8 mouse cellular contexts compared by ENCODE assay signal in genomic region chr1:184771202-184771890, GRCm38 (mm10). TPM values are rescaled to one million over a fixed set of nuclear protein-coding genes. Genes with fewer than 3 reads are reported as not detected.
DNase-seq lines count a peak whose midpoint lies in the region; ATAC-seq and TF ChIP-seq lines count a peak whose summit lies in the region.

No protein-coding gene starts in this region.

- TF ChIP-seq EP300 in stomach, postnatal 0 days (optimal IDR thresholded peaks at IDR 0.05), result no peak

- peak; percentile 77 for DNase-seq in brain, embryonic 14.5 days (ENCODE audit: low read depth)
- DNase-seq in kidney, postnatal 0 days (ENCODE audit: low spot score), result peak; percentile 88
- DNase-seq in liver, embryonic 13.5 days, result peak; percentile 55
- peak; percentile 82 for DNase-seq in neural tube, embryonic 11.5 days (ENCODE audit: low spot score)
- DNase-seq in stomach, postnatal 0 days (ENCODE audit: low spot score), result peak; percentile 76

- peak overlapping the region; percentile 65 for H3K4me2 ChIP-seq in heart, embryonic 13.5 days
- peak overlapping the region; percentile 8; the same call in 1 of the 2 replicates for H3K4me2 ChIP-seq in kidney, postnatal 0 days (ENCODE audit: low read length)
- H3K4me2 ChIP-seq in liver, embryonic 13.5 days, result peak overlapping the region; percentile 36; the same call in 1 of the 2 replicates
- H3K4me2 ChIP-seq in neural tube, embryonic 11.5 days (ENCODE audit: low read depth), result no peak overlapping the region
- no peak overlapping the region for H3K4me2 ChIP-seq in stomach, postnatal 0 days (replicated peaks; ENCODE audit: low read depth)

- peak overlapping the region; percentile 64 for H3K9ac ChIP-seq in heart, embryonic 13.5 days
- no peak overlapping the region for H3K9ac ChIP-seq in kidney, postnatal 0 days (ENCODE audit: low read depth, low read length)
- H3K9ac ChIP-seq in liver, embryonic 13.5 days, result no peak overlapping the region
- H3K9ac ChIP-seq in neural tube, embryonic 11.5 days (ENCODE audit: low read length), result no peak overlapping the region
- no peak overlapping the region for H3K9ac ChIP-seq in stomach, postnatal 0 days (ENCODE audit: low read length)

- H3K36me3 ChIP-seq in C2C12 (ENCODE audit: control insufficient read depth, insufficient read depth), result no peaks in the 10 kb centered on the region
- H3K36me3 ChIP-seq in heart, embryonic 13.5 days, result no peaks in the 10 kb centered on the region
- H3K36me3 ChIP-seq in kidney, postnatal 0 days (ENCODE audit: insufficient read depth, low read length), result no peaks in the 10 kb centered on the region
- no peaks in the 10 kb centered on the region for H3K36me3 ChIP-seq in liver, embryonic 13.5 days
- H3K36me3 ChIP-seq in neural tube, embryonic 11.5 days (ENCODE audit: control insufficient read depth, insufficient read depth, low read length), result no peaks in the 10 kb centered on the region
- no peaks in the 10 kb centered on the region for H3K36me3 ChIP-seq in stomach, postnatal 0 days (ENCODE audit: control insufficient read depth, insufficient read depth, low read length)

- no peaks in the 10 kb centered on the region for H3K79me3 ChIP-seq in C2C12 (ENCODE audit: low read depth)

- no peak overlapping the region for H3K4me3 ChIP-seq in C2C12 (ENCODE audit: insufficient read depth, poor library complexity, severe bottlenecking)
- peak overlapping the region; percentile 32 for H3K4me3 ChIP-seq in heart, embryonic 13.5 days
- no peak overlapping the region for H3K4me3 ChIP-seq in kidney, postnatal 0 days (replicated peaks; ENCODE audit: low read depth, low read length)
- no peak overlapping the region for H3K4me3 ChIP-seq in liver, embryonic 13.5 days (replicated peaks)
- H3K4me3 ChIP-seq in neural tube, embryonic 11.5 days (ENCODE audit: low read depth, low read length), result no peak overlapping the region
- no peak overlapping the region for H3K4me3 ChIP-seq in stomach, postnatal 0 days (ENCODE audit: low read depth, low read length)

- H3K4me1 ChIP-seq in heart, embryonic 13.5 days, result peaks cover 16% of the 10 kb centered on the region
- H3K4me1 ChIP-seq in kidney, postnatal 0 days (replicated peaks; ENCODE audit: insufficient read depth, low read length), result 0 out of 2 replicates have a peak, but pooled peaks cover 4% of the 10 kb centered on the region
- peaks cover 11% of the 10 kb centered on the region for H3K4me1 ChIP-seq in liver, embryonic 13.5 days (replicated peaks)
- H3K4me1 ChIP-seq in neural tube, embryonic 11.5 days (ENCODE audit: control insufficient read depth, insufficient read depth, low read length), result no peaks in the 10 kb centered on the region
- H3K4me1 ChIP-seq in stomach, postnatal 0 days (replicated peaks; ENCODE audit: control insufficient read depth, insufficient read depth), result no peaks in the 10 kb centered on the region

- no peak for TF ChIP-seq POLR2A in brain, embryonic 14.5 days (IDR thresholded peaks at IDR 0.05; ENCODE audit: borderline replicate concordance, extremely low read depth, insufficient read depth, insufficient read length, poor library complexity, severe bottlenecking)

- H3K27ac ChIP-seq in heart, embryonic 13.5 days (replicated peaks), result peak overlapping the region; percentile 61; the same call in 1 of the 2 replicates
- H3K27ac ChIP-seq in kidney, postnatal 0 days, result 0 out of 2 replicates have a peak overlapping the region, but pooled peaks have one; percentile 11
- H3K27ac ChIP-seq in liver, embryonic 13.5 days, result peak overlapping the region; percentile 39; the same call in 1 of the 2 replicates
- no peak overlapping the region for H3K27ac ChIP-seq in neural tube, embryonic 11.5 days (ENCODE audit: low read depth, low read length)
- no peak overlapping the region for H3K27ac ChIP-seq in stomach, postnatal 0 days (replicated peaks)

- TF ChIP-seq CTCF in C2C12 (IDR thresholded peaks at IDR 0.05; ENCODE audit: control insufficient read depth, insufficient read depth, insufficient read length), result peak; percentile 5
- peak; percentile 77 for TF ChIP-seq CTCF in brain, embryonic 14.5 days (IDR thresholded peaks at IDR 0.05; ENCODE audit: borderline replicate concordance, extremely low read depth, insufficient read depth, insufficient read length)
- peak; percentile 90 for TF ChIP-seq CTCF in kidney, postnatal 0 days (IDR thresholded peaks at IDR 0.05; ENCODE audit: low read depth)
- peak; percentile 86 for TF ChIP-seq CTCF in stomach, postnatal 0 days (IDR thresholded peaks at IDR 0.05; ENCODE audit: low read depth)

- no peaks in the 10 kb centered on the region for H3K9me3 ChIP-seq in heart, embryonic 13.5 days
- no peaks in the 10 kb centered on the region for H3K9me3 ChIP-seq in kidney, postnatal 0 days (replicated peaks; ENCODE audit: low read length)
- H3K9me3 ChIP-seq in liver, embryonic 13.5 days (replicated peaks), result no peaks in the 10 kb centered on the region
- no peaks in the 10 kb centered on the region for H3K9me3 ChIP-seq in neural tube, embryonic 11.5 days (ENCODE audit: control insufficient read depth, low read length)
- H3K9me3 ChIP-seq in stomach, postnatal 0 days (ENCODE audit: control insufficient read depth, low read length), result no peaks in the 10 kb centered on the region

- H3ac ChIP-seq in C2C12 (ENCODE audit: control insufficient read depth, insufficient read length, low read depth), result no peak overlapping the region

- no peaks in the 10 kb centered on the region for H3K79me2 ChIP-seq in C2C12 (ENCODE audit: control insufficient read depth, insufficient read depth)

- 6% methylated on average over 18 of the region's 18 CpGs for WGBS in heart, embryonic 13.5 days
- 12% methylated on average over 18 of the region's 18 CpGs for WGBS in kidney, postnatal 0 days
- 4% methylated on average over 18 of the region's 18 CpGs for WGBS in liver, embryonic 13.5 days (ENCODE audit: insufficient replicate concordance)
- 23% methylated on average over 18 of the region's 18 CpGs for WGBS in neural tube, embryonic 11.5 days
- 22% methylated on average over 18 of the region's 18 CpGs for WGBS in stomach, postnatal 0 days

- H3K27me3 ChIP-seq in C2C12 (ENCODE audit: control insufficient read depth, insufficient read depth, insufficient read length), result no peaks in the 10 kb centered on the region
- peaks cover 18% of the 10 kb centered on the region for H3K27me3 ChIP-seq in heart, embryonic 13.5 days (replicated peaks)
- H3K27me3 ChIP-seq in kidney, postnatal 0 days (ENCODE audit: insufficient read depth, low read length), result peaks cover 7% of the 10 kb centered on the region; the same call in 1 of the 2 replicates
- no peaks in the 10 kb centered on the region for H3K27me3 ChIP-seq in liver, embryonic 13.5 days
- no peaks in the 10 kb centered on the region for H3K27me3 ChIP-seq in neural tube, embryonic 11.5 days (ENCODE audit: control insufficient read depth, insufficient read depth, low read length)
- H3K27me3 ChIP-seq in stomach, postnatal 0 days (ENCODE audit: control insufficient read depth, insufficient read depth, low read length), result no peaks in the 10 kb centered on the region

- ATAC-seq in erythroblast, adult 5-6 weeks (replicated peaks; ENCODE audit: low FRiP score, poor library complexity, severe bottlenecking), result peak; percentile 80
- no peak for ATAC-seq in heart, embryonic 13.5 days (ENCODE audit: extremely low read depth, insufficient number of reproducible peaks, low FRiP score, low TSS enrichment)
- peak; percentile 67 for ATAC-seq in kidney, postnatal 0 days (replicated peaks; ENCODE audit: low FRiP score, low read depth)
- ATAC-seq in liver, embryonic 13.5 days (ENCODE audit: low read depth), result peak; percentile 65; the same call in 1 of the 2 replicates
- ATAC-seq in neural tube, embryonic 11.5 days (ENCODE audit: insufficient read depth, low FRiP score, low TSS enrichment), result 0 out of 2 replicates have a peak, but pooled peaks have one; percentile 53
- peak; percentile 54; the same call in 1 of the 2 replicates for ATAC-seq in stomach, postnatal 0 days (ENCODE audit: low FRiP score, low TSS enrichment)

TF ChIP-seq in C2C12, 6 proteins besides CTCF, POLR2A, EP300 and RAD21:
- TF ChIP-seq MYOD1 (IDR thresholded peaks at IDR 0.05; ENCODE audit: control insufficient read depth, insufficient read length, low read depth), result no peak
- no peak for TF ChIP-seq FOSL1 (IDR thresholded peaks at IDR 0.05; ENCODE audit: insufficient read depth, low read length, poor library complexity, severe bottlenecking)
- TF ChIP-seq CEBPB (IDR thresholded peaks at IDR 0.05; ENCODE audit: low read depth), result no peak
- TF ChIP-seq MYOG (IDR thresholded peaks at IDR 0.05; ENCODE audit: control insufficient read depth, extremely low read depth, insufficient read length), result no peak
- no peak for TF ChIP-seq USF1 (IDR thresholded peaks at IDR 0.05; ENCODE audit: low read depth)
- TF ChIP-seq MAX (IDR thresholded peaks at IDR 0.05), result no peak

RNA-seq across cellular contexts. Expression of gene Hlx, which starts 38.9 kb away (rescaled TPM):
- polyA plus RNA-seq in C2C12 (2012; fragmentation: generic; extraction: Trizol), result 34.7 TPM
- polyA plus RNA-seq in brain, embryonic 14.5 days (2012; rRNA removed), result 0.92 and 2.0 TPM in 2 replicates
- 1.7 and 6.9 TPM in 2 replicates for total RNA-seq in erythroblast, adult 5-6 weeks (2015; ENCODE audit: low replicate concordance)
- total RNA-seq in erythroblast, adult 5-6 weeks (2017; ENCODE audit: low replicate concordance), result 1.8 and 7.8 TPM in 2 replicates
- polyA plus RNA-seq in heart, embryonic 13.5 days (2015; fragmentation: Nextera tagmentation; extraction: Ambion mirVana), result 7.6 and 8.1 TPM in 2 replicates
- polyA plus RNA-seq in kidney, postnatal 0 days (2015; fragmentation: Nextera tagmentation; extraction: Ambion mirVana), result 12.1 and 12.7 TPM in 2 replicates
- polyA plus RNA-seq in liver, embryonic 13.5 days (2015; fragmentation: Nextera tagmentation; extraction: Ambion mirVana), result 8.8 and 9.9 TPM in 2 replicates
- 9.3 and 12.4 TPM in 2 replicates for polyA plus RNA-seq in neural tube, embryonic 11.5 days (2014; fragmentation: Nextera tagmentation; extraction: Ambion mirVana)
- polyA plus RNA-seq in stomach, postnatal 0 days (2015; fragmentation: Nextera tagmentation; extraction: Ambion mirVana), result 5.4 and 6.9 TPM in 2 replicates

RNA-seq across cellular contexts. Expression of gene Marc1, which starts 39.8 kb away (rescaled TPM):
- polyA plus RNA-seq in C2C12 (2012; fragmentation: generic; extraction: Trizol), result 0.01 TPM
- polyA plus RNA-seq in brain, embryonic 14.5 days (2012; rRNA removed), result 0.10 and 0.33 TPM in 2 replicates
- total RNA-seq in erythroblast, adult 5-6 weeks (2015; ENCODE audit: low replicate concordance), result not detected in 2 replicates
- total RNA-seq in erythroblast, adult 5-6 weeks (2017; ENCODE audit: low replicate concordance), result not detected in 2 replicates
- polyA plus RNA-seq in heart, embryonic 13.5 days (2015; fragmentation: Nextera tagmentation; extraction: Ambion mirVana), result 0.43 TPM in 1 of 2 replicates, not detected in the other
- 0.23 and 0.29 TPM in 2 replicates for polyA plus RNA-seq in kidney, postnatal 0 days (2015; fragmentation: Nextera tagmentation; extraction: Ambion mirVana)
- 13.4 and 13.8 TPM in 2 replicates for polyA plus RNA-seq in liver, embryonic 13.5 days (2015; fragmentation: Nextera tagmentation; extraction: Ambion mirVana)
- polyA plus RNA-seq in neural tube, embryonic 11.5 days (2014; fragmentation: Nextera tagmentation; extraction: Ambion mirVana), result 0.32 and 0.73 TPM in 2 replicates
- polyA plus RNA-seq in stomach, postnatal 0 days (2015; fragmentation: Nextera tagmentation; extraction: Ambion mirVana), result 0.32 and 0.65 TPM in 2 replicates

Comparison
In these comparisons a context has a peak if more than half of its experiments do, and no peak if none do; other contexts are left out.
1. CTCF ChIP-seq: peak in every context shown above with its lines; median percentile 90 in kidney, postnatal 0 days; 86 in stomach, postnatal 0 days; 77 in brain, embryonic 14.5 days; 5 in C2C12.
2. H3K27ac ChIP-seq: peak in heart, embryonic 13.5 days (single experiment), kidney, postnatal 0 days (single experiment) and liver, embryonic 13.5 days (single experiment); none in neural tube, embryonic 11.5 days (single experiment) and stomach, postnatal 0 days (single experiment).
3. H3K4me2 ChIP-seq: peak in heart, embryonic 13.5 days (single experiment), kidney, postnatal 0 days (single experiment) and liver, embryonic 13.5 days (single experiment); none in neural tube, embryonic 11.5 days (single experiment) and stomach, postnatal 0 days (single experiment).
4. Peak in every context shown above with its lines, with median percentiles within 50 percentile points of each other: DNase-seq.